Mouse (Mus musculus) neural tube, embryonic 13.5 days (tissue): ENCODE measurements around the gene Decr2. TPM values are rescaled to one million over a fixed set of nuclear protein-coding genes. Genes with fewer than 3 reads are reported as not detected.

Experiments
- ATAC-seq: fragments of 200-750 bp; cut with Nextera tagmentation; 2 replicates; pipeline ENCODE4 v1.8.0; 2017; ENCODE audit warnings: low read depth, mild to moderate bottlenecking, moderate TSS enrichment, moderate library complexity
- H3K27ac ChIP-seq: fragments of 300-500 bp; sonication (generic); replicated peaks from 2 replicates; pipeline ENCODE4 v1.5.1; 2015; ENCODE audit warnings: moderate library complexity, mild to moderate bottlenecking, inconsistent platforms
- H3K27me3 ChIP-seq: fragments of 300-500 bp; sonication (generic); 2 replicates; pipeline ENCODE4 v1.6.1; 2015; ENCODE audit warnings: mild to moderate bottlenecking, inconsistent platforms
- H3K36me3 ChIP-seq: fragments of 300-500 bp; sonication (generic); 2 replicates; pipeline ENCODE4 v1.6.1; 2015; ENCODE audit warnings: mild to moderate bottlenecking, inconsistent platforms
- H3K4me1 ChIP-seq: fragments of 300-500 bp; sonication (generic); replicated peaks from 2 replicates; pipeline ENCODE4 v1.6.1; 2015; ENCODE audit warnings: inconsistent platforms
- H3K4me2 ChIP-seq: fragments of 300-500 bp; sonication (generic); 2 replicates; pipeline ENCODE4 v1.6.1; 2015; ENCODE audit warnings: inconsistent platforms, mild to moderate bottlenecking, moderate library complexity
- H3K4me3 ChIP-seq: fragments of 300-500 bp; sonication (generic); 2 replicates; pipeline ENCODE4 v1.5.1; 2015; ENCODE audit warnings: mild to moderate bottlenecking, inconsistent platforms
- H3K9ac ChIP-seq: fragments of 300-500 bp; sonication (generic); 2 replicates; pipeline ENCODE4 v1.6.1; 2015; ENCODE audit warnings: moderate library complexity, mild to moderate bottlenecking, inconsistent platforms
- H3K9me3 ChIP-seq: fragments of 300-500 bp; sonication (generic); 2 replicates; pipeline ENCODE4 v1.6.1; 2016; ENCODE audit warnings: inconsistent platforms
- WGBS: fragments of 180-500 bp; shearing (Covaris S2); methylation state at CpG from one replicate; pipeline ENCODE4 v1.1.7; 2015; 5-methylcytosine and 5-hydroxymethylcytosine counted together
- polyA plus RNA-seq: library from polyadenylated mRNA; unstranded; fragments of >200 nt; fragmentation: Nextera tagmentation; extraction: Ambion mirVana; gene quantifications from 2 replicates; pipeline ENCODE4 v1.2.1, GENCODE M21; 2015

Decr2 gene
- polyA plus RNA-seq, 1 experiment from 2014 or later, result 35.1 TPM

DNA sequence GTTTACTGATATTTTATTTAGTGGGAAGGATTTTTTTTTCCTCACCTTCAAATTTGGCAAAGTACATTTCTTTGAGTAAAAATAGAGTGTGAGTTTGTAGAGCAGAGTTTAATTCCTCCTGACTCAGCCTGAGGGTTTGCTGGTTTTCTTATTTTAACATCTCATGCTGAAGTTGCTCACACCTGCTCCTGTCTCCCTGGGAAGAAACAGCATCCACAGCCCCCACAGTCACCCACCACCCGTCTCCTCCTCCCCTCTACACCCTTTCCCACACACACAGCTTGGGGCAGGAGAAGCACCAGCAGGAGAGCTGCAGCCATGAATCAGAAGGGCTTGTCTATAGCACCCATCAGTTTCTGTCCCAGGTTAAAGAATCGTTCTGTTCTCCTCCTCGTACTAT is 14.9 kb downstream of the Decr2 start:
- ATAC-seq, result no peak
- Histone ChIP-seq H3K36me3 (no peaks in the 10 kb centered on the region), H3K4me1 (peaks cover 1% of the 10 kb centered on the region; the same call in 1 of the 2 replicates), H3K9ac (no peak overlapping the region), H3K9me3 (no peaks in the 10 kb centered on the region), H3K4me3 (no peak overlapping the region), H3K4me2 (no peak overlapping the region), H3K27ac (no peak overlapping the region), H3K27me3 (peaks cover 20% of the 10 kb centered on the region)
- 64% methylated on average over 3 of the region's 3 CpGs for WGBS

GRCm38 (mm10) chr17:26070136-26070535 is 20.0 kb downstream of the Decr2 start:
- Histone ChIP-seq H3K27me3 (peaks cover 14% of the 10 kb centered on the region), H3K4me1 (peaks cover 43% of the 10 kb centered on the region), H3K36me3 (peaks cover 2% of the 10 kb centered on the region), H3K9ac (peak overlapping the region; percentile 97; the same call in 1 of the 2 replicates), H3K4me2 (peak overlapping the region; percentile 100), H3K9me3 (no peaks in the 10 kb centered on the region), H3K27ac (no peak overlapping the region), H3K4me3 (peak overlapping the region; percentile 95)
- 39% methylated on average over 6 of the region's 6 CpGs for WGBS
- no peak for ATAC-seq

DNA sequence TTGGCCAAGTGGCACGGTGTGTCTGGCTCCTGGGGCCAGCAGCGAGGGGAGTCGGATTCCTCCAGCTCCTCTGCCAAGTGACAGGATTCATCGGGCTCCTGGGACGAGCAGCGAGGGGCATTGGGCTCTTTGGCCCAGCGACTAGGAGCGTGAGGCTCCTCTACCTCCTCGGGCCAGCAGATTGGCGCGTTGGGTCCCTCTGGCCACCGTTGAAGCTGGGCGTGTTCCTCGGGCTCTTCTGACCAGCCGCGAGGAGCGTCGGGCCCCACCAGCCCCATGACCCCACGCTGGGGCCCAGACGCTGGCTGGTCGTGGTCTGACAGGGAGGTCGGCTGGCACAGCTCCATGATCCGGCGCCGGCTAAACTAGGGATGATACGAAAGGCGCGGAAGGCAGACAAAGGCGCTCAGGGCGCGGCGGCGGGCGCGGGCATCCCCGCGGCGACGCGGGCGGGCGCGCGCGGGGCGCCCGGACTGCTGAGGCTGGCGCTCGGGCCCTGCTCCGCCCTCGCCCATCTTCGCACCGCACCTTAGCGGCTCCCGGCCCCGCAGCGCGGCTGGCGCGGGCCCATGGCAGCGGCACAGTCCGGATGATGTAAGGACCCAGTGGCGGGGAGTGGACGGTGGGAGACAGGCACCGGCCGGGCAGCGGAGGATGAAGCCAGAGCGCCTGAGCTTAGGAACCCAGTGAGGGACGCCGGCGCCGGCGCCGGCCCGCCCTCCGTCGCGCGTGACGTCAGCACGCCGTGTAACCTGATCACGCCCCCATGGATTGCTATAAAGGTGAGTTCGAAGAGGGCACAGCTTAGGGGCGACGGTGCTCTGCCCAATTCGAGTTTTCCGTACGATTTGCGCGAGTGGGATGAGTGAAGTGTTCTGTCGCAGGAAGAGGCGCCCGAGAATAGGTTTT is 21.1 kb downstream of the Decr2 start, which contains the start of gene Rab11fip3:
TSS of gene Rab11fip3 (minus strand) at position 725 of the 909 bp plus-strand sequence.
- H3K4me3 ChIP-seq, result peak within 1 kb of the TSS; percentile 95
- H3K27ac ChIP-seq, result peak within 1 kb of the TSS; percentile 95
- WGBS, result under 1% methylated on average over 94 of the region's 94 CpGs
- H3K27me3 ChIP-seq, result peaks cover 14% of the 10 kb centered on the region
- peaks cover 54% of the 10 kb centered on the region for H3K4me1 ChIP-seq
- H3K4me2 ChIP-seq, result peak within 1 kb of the TSS; percentile 100
- peaks cover 13% of the 10 kb centered on the region for H3K36me3 ChIP-seq
- peak; percentile 91 for ATAC-seq
- peak within 1 kb of the TSS; percentile 97 for H3K9ac ChIP-seq
- H3K9me3 ChIP-seq, result no peaks in the 10 kb centered on the region

DNA sequence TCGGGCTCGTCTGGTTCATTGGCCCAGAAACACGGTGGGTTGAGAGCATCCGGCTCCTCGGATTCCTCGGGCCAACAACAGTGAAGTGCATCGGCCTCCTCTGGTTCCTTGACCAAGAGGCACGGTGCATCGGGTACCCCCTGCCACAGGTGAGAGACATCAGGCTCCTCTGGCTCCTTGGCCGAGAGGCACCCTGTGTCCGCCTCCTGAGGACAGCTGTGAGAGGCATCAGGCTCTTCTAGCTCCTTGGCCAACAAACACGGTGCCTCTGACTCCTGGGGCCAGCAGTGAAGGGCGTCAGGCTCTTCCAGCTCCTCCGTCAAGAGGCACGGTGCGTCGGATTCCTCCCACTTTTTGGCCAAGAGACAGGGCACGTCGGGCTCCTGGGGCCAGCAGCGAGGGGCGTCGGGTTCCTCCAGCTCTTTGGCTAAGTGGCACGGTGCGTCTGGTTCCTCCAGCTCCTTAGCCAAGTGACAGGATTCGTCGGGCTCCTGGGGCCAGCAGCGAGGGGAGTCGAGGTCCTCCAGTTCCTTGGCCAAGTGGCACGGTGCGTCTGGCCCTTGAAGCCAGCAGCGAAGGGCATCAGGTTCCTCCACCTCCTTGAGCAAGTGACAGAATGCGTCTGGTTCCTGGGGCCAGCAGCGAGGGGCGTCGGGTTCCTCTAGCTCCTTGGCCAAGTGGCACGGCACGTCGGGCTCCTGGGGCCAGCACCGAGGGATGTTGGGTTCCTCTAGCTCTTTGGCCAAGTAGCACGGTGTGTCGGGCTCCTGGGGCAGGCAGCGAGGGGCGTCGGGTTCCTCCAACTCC is 21.9 kb downstream of the Decr2 start:
- Histone ChIP-seq H3K36me3 (peaks cover 21% of the 10 kb centered on the region), H3K27ac (peak overlapping the region; percentile 95), H3K27me3 (peaks cover 14% of the 10 kb centered on the region), H3K9ac (peak overlapping the region; percentile 97), H3K4me1 (peaks cover 62% of the 10 kb centered on the region), H3K4me2 (peak overlapping the region; percentile 100), H3K9me3 (no peaks in the 10 kb centered on the region), H3K4me3 (peak overlapping the region; percentile 95)
- under 1% methylated on average over 44 of the region's 44 CpGs for WGBS
- peak; percentile 47 for ATAC-seq

GRCm38 (mm10) chr17:26066488-26067020 is 23.6 kb downstream of the Decr2 start:
- peaks cover 11% of the 10 kb centered on the region for H3K27me3 ChIP-seq
- no peak for ATAC-seq
- H3K27ac ChIP-seq, result no peak overlapping the region
- peak overlapping the region; percentile 97 for H3K9ac ChIP-seq
- peaks cover 29% of the 10 kb centered on the region for H3K36me3 ChIP-seq
- peak overlapping the region; percentile 95 for H3K4me3 ChIP-seq
- H3K4me1 ChIP-seq, result peaks cover 78% of the 10 kb centered on the region
- H3K4me2 ChIP-seq, result peak overlapping the region; percentile 100
- H3K9me3 ChIP-seq, result no peaks in the 10 kb centered on the region
- WGBS, result 88% methylated on average over 7 of the region's 7 CpGs

GRCm38 (mm10) chr17:26064916-26065315 is 25.2 kb downstream of the Decr2 start:
- no peaks in the 10 kb centered on the region for H3K27me3 ChIP-seq
- H3K27ac ChIP-seq, result no peak overlapping the region
- peak overlapping the region; percentile 100 for H3K4me2 ChIP-seq
- ATAC-seq, result no peak
- H3K9ac ChIP-seq, result peak overlapping the region; percentile 38; the same call in 1 of the 2 replicates
- peaks cover 35% of the 10 kb centered on the region for H3K36me3 ChIP-seq
- WGBS, result 72% methylated on average over 6 of the region's 6 CpGs
- H3K4me1 ChIP-seq, result peaks cover 89% of the 10 kb centered on the region
- H3K9me3 ChIP-seq, result no peaks in the 10 kb centered on the region
- peak overlapping the region; percentile 12 for H3K4me3 ChIP-seq

DNA sequence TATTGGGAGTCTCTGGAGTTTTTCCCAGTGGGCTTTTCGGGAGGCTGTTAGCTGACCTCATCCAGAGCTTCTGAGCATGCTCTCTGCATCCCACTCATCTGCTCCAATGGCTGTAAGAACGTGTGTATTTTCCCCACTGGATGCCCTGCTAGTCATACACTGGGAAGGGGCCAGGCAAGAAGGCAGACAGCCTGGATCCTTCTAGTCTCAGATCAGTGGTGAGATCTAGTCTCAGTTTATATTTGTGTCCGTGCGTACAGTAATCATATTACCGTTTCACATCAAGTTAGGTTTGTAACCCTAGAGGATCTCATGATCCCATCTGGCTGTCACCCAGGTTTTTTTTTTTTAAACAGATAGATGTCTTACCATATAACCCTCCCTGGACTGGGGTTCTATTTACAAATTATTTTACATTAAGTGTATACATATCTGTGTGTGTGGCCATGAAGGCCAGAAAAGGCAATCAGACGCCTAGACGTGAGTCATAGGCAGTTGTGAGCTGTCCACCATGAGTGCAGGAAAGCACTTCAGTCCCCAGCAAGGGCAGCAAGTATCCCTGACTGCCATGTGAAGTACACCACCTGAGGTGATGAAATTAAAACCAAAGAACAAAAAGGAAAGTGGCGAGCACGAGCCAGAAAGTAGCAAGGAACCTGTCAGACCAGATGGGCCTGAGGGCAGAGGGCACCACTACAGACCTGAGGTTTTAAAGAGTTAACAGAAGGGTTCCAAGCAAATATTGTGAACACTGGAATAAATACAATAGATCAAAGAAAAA is 32.2 kb downstream of the Decr2 start:
- peaks cover 43% of the 10 kb centered on the region for H3K4me1 ChIP-seq
- no peak overlapping the region for H3K4me2 ChIP-seq
- H3K9ac ChIP-seq, result no peak overlapping the region
- WGBS, result 87% methylated on average over 9 of the region's 9 CpGs
- ATAC-seq, result no peak
- peaks cover 69% of the 10 kb centered on the region for H3K36me3 ChIP-seq
- no peaks in the 10 kb centered on the region for H3K9me3 ChIP-seq
- H3K4me3 ChIP-seq, result no peak overlapping the region
- no peaks in the 10 kb centered on the region for H3K27me3 ChIP-seq
- H3K27ac ChIP-seq, result no peak overlapping the region

DNA sequence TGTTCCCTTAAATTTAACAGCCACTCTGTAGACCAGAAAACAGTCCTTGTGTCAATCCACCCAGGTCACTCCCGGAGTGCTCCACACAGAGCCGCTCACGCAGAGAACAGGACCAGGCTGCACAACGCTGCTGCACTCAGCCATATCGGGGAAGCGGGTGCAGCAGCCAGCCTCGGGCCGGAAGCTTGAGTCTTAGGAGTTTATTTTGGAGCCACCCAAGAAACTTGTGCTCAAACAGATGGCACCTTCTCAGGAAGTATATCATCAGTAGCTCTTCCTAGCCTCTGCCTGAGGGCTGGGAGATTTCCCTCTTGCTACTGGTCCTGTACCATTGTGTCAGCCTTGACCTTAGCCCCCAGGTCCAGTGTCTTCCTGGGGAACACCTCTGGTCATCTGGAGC is 32.9 kb downstream of the Decr2 start:
- no peak for ATAC-seq
- Histone ChIP-seq H3K9ac (no peak overlapping the region), H3K9me3 (no peaks in the 10 kb centered on the region), H3K27me3 (no peaks in the 10 kb centered on the region), H3K4me1 (peaks cover 37% of the 10 kb centered on the region), H3K4me2 (no peak overlapping the region), H3K27ac (no peak overlapping the region), H3K4me3 (no peak overlapping the region), H3K36me3 (peaks cover 65% of the 10 kb centered on the region)
- 91% methylated on average over 8 of the region's 8 CpGs for WGBS

- H3K9me3 ChIP-seq, result no peaks in the 10 kb centered on the region
- no peak overlapping the region for H3K4me3 ChIP-seq
- H3K4me1 ChIP-seq, result peaks cover 16% of the 10 kb centered on the region
- 56% methylated on average over 6 of the region's 6 CpGs for WGBS
- H3K27me3 ChIP-seq, result no peaks in the 10 kb centered on the region
- no peak overlapping the region for H3K9ac ChIP-seq
- H3K27ac ChIP-seq, result no peak overlapping the region
- H3K4me2 ChIP-seq, result no peak overlapping the region
- H3K36me3 ChIP-seq, result peaks cover 65% of the 10 kb centered on the region
- ATAC-seq, result no peak
These were observed 35.0 kb downstream of the Decr2 start for GRCm38 (mm10) chr17:26055164-26055563.

DNA sequence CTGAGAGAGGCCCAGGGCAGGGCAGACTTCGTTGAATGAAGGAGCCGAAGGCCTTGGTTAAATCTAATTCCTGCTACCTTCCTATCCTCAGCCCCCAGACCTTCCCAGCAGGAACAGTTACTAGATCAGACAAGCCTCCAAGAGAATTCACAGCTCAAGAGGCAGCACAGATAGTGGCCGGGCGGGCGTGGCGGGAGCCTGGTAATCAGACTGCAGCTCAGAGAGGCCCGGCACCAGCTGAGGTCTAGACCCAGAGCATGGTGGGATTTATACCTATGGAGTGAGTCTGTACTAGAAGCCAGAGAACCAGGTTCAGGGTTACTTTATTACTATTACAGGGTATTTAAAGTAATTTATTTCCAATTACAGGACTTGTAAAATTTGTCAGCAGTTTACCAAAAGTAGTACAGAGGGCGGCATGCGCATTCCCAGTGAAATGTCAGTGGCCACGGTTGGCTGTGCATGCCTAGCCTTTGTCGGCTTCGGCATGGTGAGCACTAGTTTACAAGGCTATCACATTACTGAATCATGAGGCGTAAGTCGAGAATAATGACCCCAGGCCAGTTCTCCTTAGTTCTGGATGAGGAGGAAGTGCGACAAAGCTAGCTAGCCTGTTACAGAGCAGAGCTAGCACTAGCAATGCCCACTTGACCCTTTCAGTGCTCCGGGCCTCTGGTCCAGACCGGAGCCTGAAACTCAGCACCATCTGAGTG is 35.8 kb downstream of the Decr2 start:
- Histone ChIP-seq H3K27me3 (no peaks in the 10 kb centered on the region), H3K4me2 (no peak overlapping the region), H3K27ac (no peak overlapping the region), H3K4me1 (peaks cover 13% of the 10 kb centered on the region; the same call in 1 of the 2 replicates), H3K9me3 (no peaks in the 10 kb centered on the region), H3K4me3 (no peak overlapping the region), H3K36me3 (peaks cover 59% of the 10 kb centered on the region), H3K9ac (no peak overlapping the region)
- 60% methylated on average over 17 of the region's 17 CpGs for WGBS
- ATAC-seq, result no peak

DNA sequence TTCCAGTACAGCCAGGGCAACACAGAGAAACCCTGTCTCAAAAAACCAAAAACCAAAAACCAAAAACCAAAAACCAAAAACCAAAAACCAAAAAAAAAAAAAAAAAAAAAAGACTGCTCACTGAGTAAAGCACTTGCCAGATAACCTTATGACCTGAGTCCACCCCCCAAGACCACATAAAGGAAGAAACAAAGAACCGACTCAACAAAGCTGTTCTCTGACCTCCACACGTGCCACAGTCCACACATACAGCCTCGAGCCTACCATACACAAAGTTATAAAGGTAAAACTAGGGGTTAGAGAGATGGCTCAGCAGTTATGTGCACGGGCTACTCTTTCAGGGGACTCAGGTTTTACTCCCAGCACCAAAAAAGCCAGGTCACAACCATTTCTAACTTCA is 37.4 kb downstream of the Decr2 start:
- Histone ChIP-seq H3K4me1 (peaks cover 13% of the 10 kb centered on the region; the same call in 1 of the 2 replicates), H3K4me2 (no peak overlapping the region), H3K27me3 (no peaks in the 10 kb centered on the region), H3K27ac (no peak overlapping the region), H3K4me3 (no peak overlapping the region), H3K9me3 (no peaks in the 10 kb centered on the region), H3K9ac (no peak overlapping the region), H3K36me3 (peaks cover 44% of the 10 kb centered on the region)
- no peak for ATAC-seq
- 90% methylated on average over 4 of the region's 4 CpGs for WGBS
